Mouse (Mus musculus) colon, adult 2 months (tissue): Measurements from ENCODE around the gene Rara. TPM values are rescaled to one million over a fixed set of nuclear protein-coding genes. Genes with fewer than 3 reads are reported as not detected.

ENCODE experiments used
- polyA plus RNA-seq: library from polyadenylated mRNA; depleted of rRNA; stranded (reverse); fragments of >200 nt; gene quantifications from 2 replicates; pipeline ENCODE4 v1.2.3, GENCODE M21; 2012; rRNA removed

Gene Rara
- polyA plus RNA-seq: 29.3 and 34.7 TPM in 2 replicates

GRCm38 (mm10) chr11:98927438-98928076 lies at the start of gene Rara:
Rara (plus strand) TSS chr11:98927818.

GRCm38 (mm10) chr11:98907437-98908173 lies 20.0 kb upstream of the Rara start, which contains the start of gene Cdc6:
Cdc6 (plus strand) TSS chr11:98907801.

GRCm38 (mm10) chr11:98982773-98983133 lies 55.1 kb downstream of the Rara start, which contains the start of gene Gjd3:
Gjd3 (minus strand) TSS chr11:98983016.

GRCm38 (mm10) chr11:99023500-99024467 lies 96.2 kb downstream of the Rara start, which contains the start of gene Top2a:
Top2a (minus strand) TSS chr11:99024189.

Other genes with a start within 250 kb of the Rara start
- 141 and 155 TPM in 2 replicates for gene Psmd3, start 245.3 kb upstream of the Rara start, polyA plus RNA-seq
- gene Csf3, start 226.6 kb upstream of the Rara start, polyA plus RNA-seq: 0.15 TPM in 1 of 2 replicates, not detected in the other
- gene Med24, start 198.4 kb upstream of the Rara start, polyA plus RNA-seq: 55.2 and 59.0 TPM in 2 replicates
- 92.5 and 95.9 TPM in 2 replicates for gene Thra, start 187.2 kb upstream of the Rara start, polyA plus RNA-seq
- 109 and 137 TPM in 2 replicates for gene Nr1d1, start 152.5 kb upstream of the Rara start, polyA plus RNA-seq
- gene Msl1, start 132.3 kb upstream of the Rara start, polyA plus RNA-seq: 41.3 and 41.4 TPM in 2 replicates
- 29.8 and 31.0 TPM in 2 replicates for gene Casc3, start 122.9 kb upstream of the Rara start, polyA plus RNA-seq
- gene Rapgefl1, start 91.0 kb upstream of the Rara start, polyA plus RNA-seq: 101 and 113 TPM in 2 replicates
- 13.4 and 17.6 TPM in 2 replicates for gene Wipf2, start 64.2 kb upstream of the Rara start, polyA plus RNA-seq
- gene Cdc6, start 20.0 kb upstream of the Rara start, polyA plus RNA-seq: 0.47 and 0.62 TPM in 2 replicates
- gene Gjd3, start 55.2 kb downstream of the Rara start, polyA plus RNA-seq: 3.7 and 5.6 TPM in 2 replicates
- gene Top2a, start 96.4 kb downstream of the Rara start, polyA plus RNA-seq: 4.7 and 5.1 TPM in 2 replicates
- gene Igfbp4, start 113.4 kb downstream of the Rara start, polyA plus RNA-seq: 226 and 235 TPM in 2 replicates
- gene Tns4, start 161.5 kb downstream of the Rara start, polyA plus RNA-seq: 114 and 144 TPM in 2 replicates
- gene Ccr7, start 227.3 kb downstream of the Rara start, polyA plus RNA-seq: 3.1 and 4.5 TPM in 2 replicates